Mouse (Mus musculus) G1E (cell line): Measurements from ENCODE around the gene Lrp10. TPM values are rescaled to one million over a fixed set of nuclear protein-coding genes. Genes with fewer than 3 reads are reported as not detected.

ENCODE experiments used
- ATAC-seq: 2 replicates; pipeline ENCODE4 v1.8.0; 2016; ENCODE audit warnings: mild to moderate bottlenecking; ENCODE audit not compliant: insufficient number of reproducible peaks, poor library complexity, low FRiP score, severe bottlenecking; ENCODE audit errors: extremely low read depth
- DNase-seq: peaks from one replicate; pipeline ENCODE4 v3.0.0; 2012; ENCODE audit warnings: low spot score
- H3K27me3 ChIP-seq: 2 replicates; pipeline ENCODE4 v1.6.1; 2012; ENCODE audit warnings: mild to moderate bottlenecking, low read length, inconsistent platforms; ENCODE audit not compliant: insufficient read depth
- H3K36me3 ChIP-seq: replicated peaks from 2 replicates; pipeline ENCODE3; 2012; ENCODE audit warnings: mild to moderate bottlenecking, inconsistent platforms
- H3K4me1 ChIP-seq: 2 replicates; pipeline ENCODE4 v1.6.1; 2012; ENCODE audit warnings: low read depth, low read length, inconsistent platforms, mixed read lengths; ENCODE audit not compliant: insufficient read depth
- H3K4me3 ChIP-seq: 2 replicates; pipeline ENCODE4 v1.5.1; 2012; ENCODE audit warnings: low read depth, mild to moderate bottlenecking, inconsistent platforms, low read length, moderate library complexity, mixed read lengths
- H3K9me3 ChIP-seq: replicated peaks from 2 replicates; pipeline ENCODE4 v1.6.1; 2012; ENCODE audit warnings: inconsistent platforms
- CTCF ChIP-seq: IDR thresholded peaks from 2 replicates; pipeline ENCODE4 v1.5.1; 2012; ENCODE audit warnings: low read depth, low read length, inconsistent platforms, mixed read lengths
- GATA1 ChIP-seq: IDR thresholded peaks from 2 replicates; pipeline ENCODE4 v1.6.1; 2012; ENCODE audit warnings: borderline replicate concordance, low read length, inconsistent platforms, mixed read lengths
- GATA2 ChIP-seq: IDR thresholded peaks from 2 replicates; pipeline ENCODE4 v1.6.1; 2012; ENCODE audit warnings: low read depth, low read length, inconsistent platforms, borderline replicate concordance
- POLR2AphosphoS5 ChIP-seq: IDR thresholded peaks from 2 replicates; pipeline ENCODE4 v1.6.1; 2012; ENCODE audit warnings: low read depth, low read length, inconsistent platforms; ENCODE audit not compliant: insufficient replicate concordance
- TAL1 ChIP-seq: conservative IDR thresholded peaks from 2 replicates; pipeline ENCODE4 v1.6.1; 2012; ENCODE audit warnings: low read depth, low read length, inconsistent platforms, mixed read lengths
- polyA plus RNA-seq: library from polyadenylated mRNA; stranded (reverse); fragments of >175 nt; gene quantifications from 2 replicates; pipeline ENCODE4 v1.2.3, GENCODE M21; 2012
- total RNA-seq, 2 experiments: library from RNA; stranded (forward) in 1 of 2; stranded (reverse) in 1 of 2; fragments of 200-1000 nt in 1 of 2; fragments of >200 nt in 1 of 2; fragmentation: Nextera tagmentation in 1 of 2; gene quantifications; 2 replicates each; pipeline ENCODE4 v1.2.3; 2014 to 2017

Gene Lrp10
- total and polyA plus RNA-seq, 3 experiments, result 25.5 to 226 (median 36.3) TPM

DNA sequence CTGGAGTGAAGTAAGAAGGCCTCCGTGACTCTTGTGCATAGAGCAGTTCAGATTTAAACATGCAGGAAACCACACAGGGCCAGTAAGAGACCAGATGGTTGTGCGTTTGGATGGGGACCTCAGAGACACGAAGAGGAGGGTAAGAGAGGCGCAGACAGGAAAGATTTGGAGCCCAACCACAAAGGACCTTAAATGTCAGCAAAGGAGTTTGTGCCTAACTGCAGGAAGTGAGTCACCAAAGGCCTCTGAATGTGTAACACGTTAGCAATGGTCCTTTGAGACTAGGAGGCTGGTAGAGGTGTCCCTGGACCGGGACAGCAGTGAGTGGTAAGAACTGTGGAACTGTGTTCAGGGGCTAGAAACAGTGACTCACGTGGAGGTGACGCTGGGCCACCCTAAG, 17.5 kb downstream of the Lrp10 start:
- ATAC-seq, result no peak; the same call in 1 of the 2 replicates
- Histone ChIP-seq H3K4me1 (peaks cover 8% of the 10 kb centered on the region), H3K27me3 (peaks cover 59% of the 10 kb centered on the region), H3K36me3 (no peaks in the 10 kb centered on the region), H3K9me3 (no peaks in the 10 kb centered on the region), H3K4me3 (no peak overlapping the region)
- no peak for DNase-seq
- TF ChIP-seq TAL1 (no peak), POLR2AphosphoS5 (no peak), GATA1 (no peak), CTCF (no peak), GATA2 (no peak)

DNA sequence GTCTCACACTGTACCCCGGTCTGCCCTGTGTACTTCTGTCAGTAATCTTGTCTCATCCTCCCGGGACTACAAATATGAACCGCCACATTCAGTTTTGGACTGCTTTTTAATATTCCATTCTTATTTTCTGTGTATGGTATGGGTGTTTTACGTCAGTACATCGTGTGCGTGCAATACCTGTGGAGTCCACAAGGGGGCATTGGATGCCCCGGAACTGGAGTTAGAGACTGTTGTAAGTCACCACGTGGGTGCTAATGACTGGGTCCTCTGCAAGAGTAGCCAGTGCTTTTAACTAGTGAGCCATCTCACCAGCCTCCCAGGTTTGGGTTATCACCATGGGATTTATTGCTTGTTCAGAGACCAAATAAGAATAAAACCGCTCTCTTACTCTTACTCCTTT, 18.6 kb downstream of the Lrp10 start:
- TF ChIP-seq TAL1, result no peak
- peak; percentile 78 for TF ChIP-seq CTCF
- H3K27me3 ChIP-seq, result peaks cover 56% of the 10 kb centered on the region
- no peaks in the 10 kb centered on the region for H3K36me3 ChIP-seq
- no peak overlapping the region for H3K4me3 ChIP-seq
- no peaks in the 10 kb centered on the region for H3K9me3 ChIP-seq
- DNase-seq, result no peak
- ATAC-seq, result peak; percentile 45; the same call in 1 of the 2 replicates
- H3K4me1 ChIP-seq, result peaks cover 4% of the 10 kb centered on the region

DNA sequence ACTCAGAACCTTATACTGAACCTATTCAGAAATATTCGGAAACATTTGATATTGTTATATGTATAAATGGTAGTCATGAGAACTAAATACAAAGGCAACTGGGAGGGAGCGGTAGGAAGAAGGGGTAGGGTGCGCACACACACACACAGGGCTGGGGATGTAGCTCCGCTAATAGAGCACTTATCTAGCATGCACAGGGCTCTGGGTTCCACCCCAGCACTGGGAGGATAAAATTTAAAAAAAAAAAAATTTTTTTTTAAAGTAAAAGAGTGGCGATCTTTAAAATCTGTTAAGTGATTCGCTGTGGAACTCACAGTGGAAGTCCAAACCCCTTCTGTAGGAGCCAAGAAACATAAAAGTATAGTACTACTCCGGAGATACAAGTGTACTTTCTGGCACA, 22.0 kb downstream of the Lrp10 start:
- no peak overlapping the region for H3K4me3 ChIP-seq
- ATAC-seq (no peak), DNase-seq (no peak)
- H3K4me1 ChIP-seq, result peaks cover 4% of the 10 kb centered on the region
- H3K9me3 ChIP-seq, result no peaks in the 10 kb centered on the region
- TF ChIP-seq TAL1, result no peak
- no peak for TF ChIP-seq GATA1
- H3K36me3 ChIP-seq, result no peaks in the 10 kb centered on the region
- H3K27me3 ChIP-seq, result peaks cover 30% of the 10 kb centered on the region

DNA sequence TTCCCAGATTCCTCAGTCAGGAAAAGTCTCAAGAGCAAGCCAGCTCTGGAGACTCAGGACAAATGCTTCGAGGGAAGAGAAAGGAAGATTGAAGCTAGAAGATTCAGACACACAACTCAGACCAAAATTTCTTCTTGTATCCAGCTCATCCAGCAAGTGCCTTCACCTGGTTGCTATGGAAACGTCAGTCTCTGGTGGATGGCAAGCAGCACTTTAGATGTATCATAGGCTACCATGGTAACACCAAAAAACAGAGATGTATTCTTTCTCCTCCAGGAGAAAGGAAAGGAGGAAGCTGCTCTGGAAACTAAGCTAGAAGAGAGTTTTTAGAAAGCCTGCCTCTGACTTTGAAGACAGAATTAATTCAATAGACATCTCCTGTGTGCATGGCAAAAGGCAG, 23.8 kb downstream of the Lrp10 start:
- Histone ChIP-seq H3K9me3 (no peaks in the 10 kb centered on the region), H3K36me3 (no peaks in the 10 kb centered on the region), H3K4me1 (peaks cover 4% of the 10 kb centered on the region; the same call in 1 of the 2 replicates), H3K4me3 (no peak overlapping the region), H3K27me3 (peaks cover 24% of the 10 kb centered on the region)
- ATAC-seq, result no peak
- TF ChIP-seq TAL1 (no peak), POLR2AphosphoS5 (no peak), GATA2 (no peak), GATA1 (no peak), CTCF (no peak)
- no peak for DNase-seq

DNA sequence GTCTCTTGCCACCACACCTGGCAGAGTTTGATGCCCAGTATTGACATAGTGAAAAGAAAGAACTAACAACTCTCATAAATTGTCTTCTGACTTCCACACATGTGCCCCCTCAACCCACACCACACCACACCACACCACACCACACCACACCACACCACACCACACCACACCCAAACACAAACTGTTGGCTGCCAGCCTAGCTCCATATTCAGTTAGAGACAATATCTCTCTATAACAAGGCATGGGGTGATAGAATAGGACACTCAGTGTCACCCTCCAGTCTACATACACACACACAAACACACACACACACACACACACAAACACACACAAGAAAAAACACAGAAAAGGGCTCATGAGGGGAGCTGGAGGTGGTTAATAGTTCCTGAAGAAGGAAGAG, 24.4 kb downstream of the Lrp10 start:
- no peak overlapping the region for H3K4me3 ChIP-seq
- ATAC-seq (no peak), DNase-seq (no peak)
- no peaks in the 10 kb centered on the region for H3K9me3 ChIP-seq
- H3K4me1 ChIP-seq, result peaks cover 4% of the 10 kb centered on the region; the same call in 1 of the 2 replicates
- H3K27me3 ChIP-seq, result peaks cover 24% of the 10 kb centered on the region
- no peaks in the 10 kb centered on the region for H3K36me3 ChIP-seq
- no peak for TF ChIP-seq POLR2AphosphoS5
- no peak for TF ChIP-seq GATA2
- TF ChIP-seq TAL1, result no peak
- no peak for TF ChIP-seq CTCF
- no peak for TF ChIP-seq GATA1

DNA sequence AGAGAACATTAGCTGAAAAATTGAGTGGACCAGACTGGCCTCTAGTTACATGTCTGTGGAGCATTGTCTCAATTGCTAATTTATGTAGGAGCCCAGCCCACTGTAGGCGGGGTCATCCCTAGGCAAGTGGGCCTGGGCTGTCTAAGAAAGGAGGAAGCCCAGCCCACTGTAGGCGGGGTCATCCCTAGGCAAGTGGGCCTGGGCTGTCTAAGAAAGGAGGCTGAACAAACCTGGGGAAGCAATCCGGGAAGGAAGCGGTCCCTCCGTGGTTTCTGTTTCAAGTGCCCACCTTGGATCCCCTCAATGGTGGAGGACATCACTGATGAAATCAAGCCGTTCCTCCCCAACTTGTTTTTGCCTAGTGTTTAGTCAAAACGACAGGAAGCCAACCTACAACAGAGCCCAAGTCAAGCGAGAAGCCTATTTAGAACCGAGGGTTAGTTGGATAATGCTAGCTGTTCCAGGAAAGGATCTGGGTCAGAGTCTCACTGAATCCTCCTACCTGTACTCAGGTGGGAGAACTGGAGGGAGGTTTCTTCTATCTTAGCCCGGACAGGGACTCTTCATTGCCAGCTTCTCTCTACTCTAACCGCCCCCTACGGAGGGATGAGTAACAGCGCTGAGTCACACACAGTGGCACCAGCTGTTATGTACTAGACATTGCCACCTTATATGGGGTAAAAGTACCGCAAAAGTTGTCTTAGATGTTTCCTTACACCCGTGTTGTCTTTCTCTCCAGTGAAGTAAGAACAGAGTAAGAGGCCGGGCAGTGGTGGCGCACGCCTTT, 28.6 kb downstream of the Lrp10 start:
- peaks cover 5% of the 10 kb centered on the region; the same call in 1 of the 2 replicates for H3K4me1 ChIP-seq
- peaks cover 6% of the 10 kb centered on the region for H3K27me3 ChIP-seq
- H3K9me3 ChIP-seq, result no peaks in the 10 kb centered on the region
- H3K36me3 ChIP-seq, result no peaks in the 10 kb centered on the region
- ATAC-seq (peak; percentile 75; the same call in 1 of the 2 replicates), DNase-seq (no peak)
- TF ChIP-seq GATA2 (no peak), POLR2AphosphoS5 (no peak), GATA1 (no peak), TAL1 (no peak), CTCF (no peak)
- no peak overlapping the region for H3K4me3 ChIP-seq
